Mouse (Mus musculus) heart, postnatal 0 days (tissue): ENCODE measurements around the gene Med22. TPM values are rescaled to one million over a fixed set of nuclear protein-coding genes. Genes with fewer than 3 reads are reported as not detected.

ENCODE experiments used
- ATAC-seq: fragments of 200-750 bp; cut with Nextera tagmentation; 2 replicates; pipeline ENCODE4 v1.8.0; 2017; ENCODE audit warnings: low read depth, moderate number of reproducible peaks, moderate library complexity; ENCODE audit not compliant: insufficient read depth
- DNase-seq: peaks from one replicate; pipeline ENCODE4 v3.0.0-alpha.2; 2016; ENCODE audit warnings: low spot score
- H3K27ac ChIP-seq: fragments of 300-500 bp; sonication (generic); 2 replicates; pipeline ENCODE4 v1.5.1; 2014; ENCODE audit warnings: low read depth, mild to moderate bottlenecking
- H3K27me3 ChIP-seq: fragments of 300-500 bp; sonication (generic); 2 replicates; pipeline ENCODE4 v1.6.1; 2014; ENCODE audit warnings: low read length, mixed read lengths; ENCODE audit not compliant: control insufficient read depth, insufficient read depth
- H3K36me3 ChIP-seq: fragments of 300-500 bp; sonication (generic); replicated peaks from 2 replicates; pipeline ENCODE4 v1.6.1; 2014; ENCODE audit warnings: low read length, mixed read lengths; ENCODE audit not compliant: control insufficient read depth, insufficient read depth
- H3K4me1 ChIP-seq: fragments of 300-500 bp; sonication (generic); 2 replicates; pipeline ENCODE4 v1.6.1; 2014; ENCODE audit warnings: antibody characterized with exemption; ENCODE audit not compliant: control insufficient read depth, insufficient read depth
- H3K4me2 ChIP-seq: fragments of 300-500 bp; sonication (generic); 2 replicates; pipeline ENCODE4 v1.6.1; 2014; ENCODE audit warnings: low read depth, mild to moderate bottlenecking, low read length, moderate library complexity
- H3K4me3 ChIP-seq: fragments of 300-500 bp; sonication (generic); 2 replicates; pipeline ENCODE4 v1.5.1; 2014; ENCODE audit warnings: low read depth, low read length
- H3K9ac ChIP-seq: fragments of 300-500 bp; sonication (generic); replicated peaks from 2 replicates; pipeline ENCODE4 v1.6.1; 2014; ENCODE audit warnings: low read depth, low read length, mixed read lengths
- H3K9me3 ChIP-seq: fragments of 300-500 bp; sonication (generic); replicated peaks from 2 replicates; pipeline ENCODE4 v1.6.1; 2016; ENCODE audit warnings: low read length; ENCODE audit not compliant: control insufficient read depth
- CTCF ChIP-seq: IDR thresholded peaks from 2 replicates; pipeline ENCODE4 v1.5.1; 2016; ENCODE audit warnings: antibody characterized with exemption, control low read depth, low read depth
- EP300 ChIP-seq: IDR thresholded peaks from 2 replicates; pipeline ENCODE4 v1.6.1; 2016; ENCODE audit warnings: antibody characterized with exemption, low read depth
- WGBS: fragments of 180-500 bp; shearing (Covaris S2); extraction: QIAGEN DNeasy Blood & Tissue Kit; methylation state at CpG from one replicate; pipeline ENCODE4 v1.1.7; 2014; 5-methylcytosine and 5-hydroxymethylcytosine counted together
- polyA plus RNA-seq: library from polyadenylated mRNA; unstranded; fragments of >200 nt; fragmentation: Nextera tagmentation; extraction: Ambion mirVana; gene quantifications from 2 replicates; pipeline ENCODE4 v1.2.1, GENCODE M21; 2015
- total RNA-seq: library from RNA; depleted of rRNA; stranded (reverse); fragments of >200 nt; gene quantifications from 2 replicates; pipeline ENCODE4 v1.2.3, GENCODE M21; 2014; ENCODE audit warnings: low replicate concordance

Gene Med22
- total and polyA plus RNA-seq, 2 experiments from 2014 or later, result 35.2 to 38.0 TPM

- 0 out of 2 replicates have a peak overlapping the region, but pooled peaks have one; percentile 68 for H3K4me3 ChIP-seq
Observed at GRCm38 (mm10) chr2:26908710-26909386, 1.6 kb downstream of the Med22 start.

GRCm38 (mm10) chr2:26907109-26907508 is 3.4 kb downstream of the Med22 start:
- WGBS, result 57% methylated on average over 4 of the region's 4 CpGs
- H3K9ac ChIP-seq, result no peak overlapping the region
- no peak overlapping the region for H3K27ac ChIP-seq
- peaks cover 27% of the 10 kb centered on the region for H3K4me1 ChIP-seq
- ATAC-seq (no peak), DNase-seq (no peak)
- H3K4me2 ChIP-seq, result no peak overlapping the region
- H3K27me3 ChIP-seq, result no peaks in the 10 kb centered on the region
- TF ChIP-seq CTCF (peak; percentile 63), EP300 (no peak)
- H3K4me3 ChIP-seq, result no peak overlapping the region
- no peaks in the 10 kb centered on the region for H3K9me3 ChIP-seq
- H3K36me3 ChIP-seq, result peaks cover 29% of the 10 kb centered on the region

More at GRCm38 (mm10) chr2:26908710-26909386, 1.6 kb downstream of the Med22 start:
- H3K4me1 ChIP-seq, result peaks cover 24% of the 10 kb centered on the region
- H3K4me2 ChIP-seq, result peak overlapping the region; percentile 67
- peaks cover 46% of the 10 kb centered on the region for H3K36me3 ChIP-seq
- TF ChIP-seq EP300 (no peak), CTCF (no peak)
- H3K9ac ChIP-seq, result peak overlapping the region; percentile 21; the same call in 1 of the 2 replicates
- no peak for DNase-seq
- no peak for ATAC-seq
- no peaks in the 10 kb centered on the region for H3K27me3 ChIP-seq
- no peaks in the 10 kb centered on the region for H3K9me3 ChIP-seq
- 73% methylated on average over 18 of the region's 18 CpGs for WGBS
- no peak overlapping the region for H3K27ac ChIP-seq

DNA sequence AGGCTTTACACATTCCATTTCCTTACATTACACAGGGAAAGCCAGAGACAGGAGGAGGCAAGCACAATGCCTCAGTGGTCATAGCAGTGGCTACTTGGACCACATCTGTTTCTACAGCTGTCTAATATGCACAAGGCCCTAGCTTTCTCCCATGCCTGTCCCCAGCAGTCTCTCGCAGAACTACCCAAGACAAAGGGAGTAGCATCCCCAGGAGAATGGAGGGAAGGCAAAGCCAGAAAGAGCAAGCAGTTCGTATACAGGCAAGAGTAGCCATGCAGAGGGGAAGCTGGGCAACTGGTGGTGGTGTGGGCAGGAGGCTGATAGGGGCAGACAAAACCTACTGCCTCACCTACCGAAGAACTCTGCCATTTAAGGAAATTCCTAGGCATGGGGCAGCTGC is 4.0 kb downstream of the Med22 start:
- Histone ChIP-seq H3K9me3 (no peaks in the 10 kb centered on the region), H3K36me3 (peaks cover 25% of the 10 kb centered on the region), H3K4me1 (peaks cover 25% of the 10 kb centered on the region), H3K4me2 (no peak overlapping the region), H3K4me3 (no peak overlapping the region), H3K9ac (no peak overlapping the region), H3K27ac (no peak overlapping the region), H3K27me3 (no peaks in the 10 kb centered on the region)
- no peak for ATAC-seq
- TF ChIP-seq CTCF (no peak), EP300 (no peak)
- no peak for DNase-seq
- WGBS, result 86% methylated on average over 3 of the region's 3 CpGs

- TF ChIP-seq CTCF (no peak), EP300 (no peak)
- Histone ChIP-seq H3K4me3 (no peak overlapping the region), H3K4me1 (peaks cover 25% of the 10 kb centered on the region), H3K27ac (no peak overlapping the region), H3K27me3 (no peaks in the 10 kb centered on the region), H3K9me3 (no peaks in the 10 kb centered on the region), H3K9ac (no peak overlapping the region), H3K36me3 (peaks cover 25% of the 10 kb centered on the region), H3K4me2 (no peak overlapping the region)
- 90% methylated on average over 2 of the region's 2 CpGs for WGBS
- ATAC-seq (no peak), DNase-seq (no peak)
Observed at GRCm38 (mm10) chr2:26905936-26906335, 4.5 kb downstream of the Med22 start.

DNA sequence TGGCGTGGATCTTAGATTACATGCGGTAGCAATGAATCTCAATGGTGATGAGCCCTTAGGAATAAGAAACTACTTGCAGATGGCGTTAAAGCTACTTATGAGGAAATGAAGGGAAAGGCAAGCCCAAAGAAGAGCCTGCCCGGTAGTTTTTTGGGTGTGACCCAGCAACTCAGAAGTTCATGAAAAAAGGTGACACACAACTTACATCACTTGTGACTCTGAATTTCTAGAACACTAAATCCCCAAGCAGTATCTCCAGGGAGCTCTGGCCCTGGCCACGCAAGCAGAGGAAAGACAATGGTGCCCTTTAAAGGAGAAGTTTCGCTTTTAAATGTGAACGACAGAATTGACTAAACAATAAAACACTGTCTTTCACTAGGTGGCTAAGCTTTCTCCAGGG is 7.2 kb downstream of the Med22 start:
- 12% methylated on average over 7 of the region's 7 CpGs for WGBS
- Histone ChIP-seq H3K9ac (peak overlapping the region; percentile 77), H3K4me1 (peaks cover 12% of the 10 kb centered on the region), H3K36me3 (peaks cover 43% of the 10 kb centered on the region), H3K27ac (peak overlapping the region; percentile 87), H3K27me3 (no peaks in the 10 kb centered on the region), H3K9me3 (no peaks in the 10 kb centered on the region), H3K4me3 (peak overlapping the region; percentile 89), H3K4me2 (peak overlapping the region; percentile 95)
- ATAC-seq, result no peak
- no peak for DNase-seq
- TF ChIP-seq EP300 (no peak), CTCF (no peak)
